Mouse (Mus musculus) thymus, postnatal 10 days (tissue): ENCODE measurements around the gene Cd44.
A peak's percentile ranks its signal among the peaks of the same experiment; 100 is the strongest.

Experiments used
- DNase-seq, 2 experiments: peaks; one replicate each; pipeline ENCODE4 v3.0.0; 2021; ENCODE audit warnings: low spot score in 2 of 2

Cd44 gene

GRCm38 (mm10) chr2:102820225-102820711 lies 81.2 kb downstream of the Cd44 start:
- DNase-seq: no peak

GRCm38 (mm10) chr2:102815289-102815809 lies 86.1 kb downstream of the Cd44 start:
- no peak for DNase-seq

GRCm38 (mm10) chr2:102812756-102813155 lies 88.7 kb downstream of the Cd44 start:
- DNase-seq: no peak

- no peak for DNase-seq
Observed at GRCm38 (mm10) chr2:102809436-102809835, 92.0 kb downstream of the Cd44 start.

- no peak for DNase-seq
Observed at GRCm38 (mm10) chr2:102807633-102808032, 93.8 kb downstream of the Cd44 start.

- DNase-seq: no peak
Observed at GRCm38 (mm10) chr2:102805761-102806496, 95.5 kb downstream of the Cd44 start.

- DNase-seq: no peak
Observed at GRCm38 (mm10) chr2:102805283-102805682, 96.2 kb downstream of the Cd44 start.

- peak in 1 of 2 experiments; percentile 26 for DNase-seq
Observed at GRCm38 (mm10) chr2:102804109-102804508, 97.4 kb downstream of the Cd44 start.

GRCm38 (mm10) chr2:102801899-102802298 lies 99.6 kb downstream of the Cd44 start:
- no peak for DNase-seq

GRCm38 (mm10) chr2:102798149-102798548 lies 103.3 kb downstream of the Cd44 start:
- DNase-seq: no peak

GRCm38 (mm10) chr2:102795034-102795433 lies 106.4 kb downstream of the Cd44 start:
- DNase-seq: no peak

- DNase-seq: no peak
Observed at GRCm38 (mm10) chr2:102792804-102793203, 108.7 kb downstream of the Cd44 start.

- no peak for DNase-seq
Observed at GRCm38 (mm10) chr2:102791641-102792040, 109.8 kb downstream of the Cd44 start.

- DNase-seq: no peak
Observed at GRCm38 (mm10) chr2:102785696-102786095, 115.8 kb downstream of the Cd44 start.

- DNase-seq: no peak
Observed at GRCm38 (mm10) chr2:102782751-102783150, 118.7 kb downstream of the Cd44 start.

- no peak for DNase-seq
Observed at GRCm38 (mm10) chr2:102778208-102778607, 123.3 kb downstream of the Cd44 start.

GRCm38 (mm10) chr2:102775561-102775960 lies 125.9 kb downstream of the Cd44 start:
- no peak for DNase-seq

GRCm38 (mm10) chr2:102774700-102775099 lies 126.8 kb downstream of the Cd44 start:
- DNase-seq: no peak

GRCm38 (mm10) chr2:102772276-102772675 lies 129.2 kb downstream of the Cd44 start:
- DNase-seq: no peak

GRCm38 (mm10) chr2:102771304-102771703 lies 130.2 kb downstream of the Cd44 start:
- DNase-seq: no peak

GRCm38 (mm10) chr2:102768267-102768666 lies 133.2 kb downstream of the Cd44 start:
- DNase-seq: no peak

- DNase-seq: no peak
Observed at GRCm38 (mm10) chr2:102764602-102765374, 136.7 kb downstream of the Cd44 start.

GRCm38 (mm10) chr2:102763991-102764390 lies 137.5 kb downstream of the Cd44 start:
- no peak for DNase-seq
